Mouse (Mus musculus): ENCODE results near the gene Pla2g7. TPM values are rescaled to one million over a fixed set of nuclear protein-coding genes. Genes with fewer than 3 reads are reported as not detected.
A peak's percentile ranks its signal among the peaks of the same experiment; 100 is the strongest.

Pla2g7 gene
- total and polyA plus RNA-seq, 2 experiments: 0.50 to 2.1 TPM

DNA sequence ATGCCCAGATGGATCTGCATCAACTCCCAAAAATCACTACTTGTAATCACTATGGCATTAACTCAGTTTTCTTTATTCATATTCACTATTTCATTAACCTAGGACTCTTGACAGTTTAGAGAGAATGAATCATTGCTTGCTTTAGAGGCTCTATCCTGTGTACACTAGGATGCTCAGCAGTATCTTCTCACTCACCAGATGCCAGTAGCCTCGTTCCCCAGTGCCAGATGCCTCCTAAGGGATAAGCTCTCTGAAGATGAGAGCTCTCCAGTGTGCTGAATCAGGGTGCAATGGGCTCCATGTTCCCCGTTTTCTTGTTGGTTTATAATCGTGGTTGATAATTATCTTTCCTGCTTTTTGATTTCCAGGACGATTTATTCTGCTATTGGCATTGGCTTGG, 30.8 kb downstream of the Pla2g7 start:
- no peak overlapping the region for H3K27ac ChIP-seq (replicated peaks; ENCODE audit: insufficient read depth, low read depth, low read length)
- WGBS: 62% methylated on average over 4 of the region's 4 CpGs
- no peaks in the 10 kb centered on the region for H3K36me3 ChIP-seq (ENCODE audit: control insufficient read depth, insufficient read depth, low read length)
- no peaks in the 10 kb centered on the region for H3K79me2 ChIP-seq (ENCODE audit: control insufficient read depth, insufficient read depth, low read length)
- no peaks in the 10 kb centered on the region for H3K4me1 ChIP-seq (ENCODE audit: control insufficient read depth, insufficient read depth, low read length)
- no peak overlapping the region for H3K9ac ChIP-seq (ENCODE audit: low read depth, low read length)
- no peaks in the 10 kb centered on the region for H3K27me3 ChIP-seq (ENCODE audit: control insufficient read depth, insufficient read depth, low read length)
- DNase-seq (ENCODE audit: extremely low read depth, low read depth, low spot score): no peak
- TF ChIP-seq CTCF (IDR thresholded peaks at IDR 0.05; ENCODE audit: low read depth, low read length) (no peak), POLR2A (IDR thresholded peaks at IDR 0.05; ENCODE audit: extremely low read depth, insufficient read depth, low read length) (no peak)
- no peak overlapping the region for H3K4me3 ChIP-seq (ENCODE audit: insufficient read depth, low read depth, low read length)

DNA sequence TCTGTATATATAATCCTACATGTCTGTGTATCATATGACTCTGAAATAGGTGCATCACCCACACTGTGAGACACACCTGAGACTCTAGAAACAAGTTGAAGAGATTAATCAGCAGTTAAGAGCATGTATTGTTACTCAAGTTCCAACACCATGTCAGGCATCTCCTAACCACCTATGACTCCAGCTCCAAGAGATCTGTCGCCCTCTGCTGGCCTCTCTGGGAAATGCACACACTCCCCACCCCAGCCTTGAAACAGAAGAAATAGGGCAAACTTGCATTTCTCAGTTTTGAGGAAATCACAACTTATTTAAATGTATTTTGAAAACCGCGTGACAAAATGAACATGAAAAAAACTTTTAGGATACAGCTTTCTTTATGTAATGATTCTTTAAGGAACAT, 38.8 kb downstream of the Pla2g7 start:
- no peaks in the 10 kb centered on the region for H3K4me1 ChIP-seq (ENCODE audit: control insufficient read depth, insufficient read depth, low read length)
- DNase-seq (ENCODE audit: extremely low read depth, low read depth, low spot score): peak; percentile 40
- no peaks in the 10 kb centered on the region for H3K27me3 ChIP-seq (ENCODE audit: control insufficient read depth, insufficient read depth, low read length)
- no peak overlapping the region for H3K27ac ChIP-seq (replicated peaks; ENCODE audit: insufficient read depth, low read depth, low read length)
- no peaks in the 10 kb centered on the region for H3K79me2 ChIP-seq (ENCODE audit: control insufficient read depth, insufficient read depth, low read length)
- no peak overlapping the region for H3K9ac ChIP-seq (ENCODE audit: low read depth, low read length)
- TF ChIP-seq POLR2A (IDR thresholded peaks at IDR 0.05; ENCODE audit: extremely low read depth, insufficient read depth, low read length) (no peak), CTCF (IDR thresholded peaks at IDR 0.05; ENCODE audit: low read depth, low read length) (peak; percentile 94)
- 10% methylated on average over 3 of the region's 3 CpGs for WGBS
- no peak overlapping the region for H3K4me3 ChIP-seq (ENCODE audit: insufficient read depth, low read depth, low read length)
- no peaks in the 10 kb centered on the region for H3K36me3 ChIP-seq (ENCODE audit: control insufficient read depth, insufficient read depth, low read length)

DNA sequence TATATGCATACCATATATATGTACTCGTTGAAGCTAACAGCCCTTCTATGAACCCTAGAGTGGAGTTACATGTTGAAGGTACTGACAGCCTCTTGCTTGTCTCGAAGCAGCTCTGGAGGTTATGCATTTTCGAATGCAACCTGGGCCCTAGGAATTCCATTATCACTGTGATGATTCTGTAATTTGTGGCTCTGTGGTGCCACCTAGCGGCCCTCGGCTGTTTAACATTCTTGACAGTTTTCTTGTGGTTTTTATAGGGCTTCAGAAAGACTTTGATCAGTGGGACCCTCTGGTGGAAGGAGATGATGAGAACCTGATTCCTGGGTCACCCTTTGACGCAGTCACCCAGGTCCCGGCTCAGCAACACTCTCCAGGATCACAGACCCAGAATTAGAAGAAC, 43.7 kb downstream of the Pla2g7 start:
- Histone ChIP-seq H3K27ac (replicated peaks; ENCODE audit: insufficient read depth, low read depth, low read length) (no peak overlapping the region), H3K79me2 (ENCODE audit: control insufficient read depth, insufficient read depth, low read length) (no peaks in the 10 kb centered on the region), H3K4me1 (ENCODE audit: control insufficient read depth, insufficient read depth, low read length) (no peaks in the 10 kb centered on the region), H3K27me3 (ENCODE audit: control insufficient read depth, insufficient read depth, low read length) (no peaks in the 10 kb centered on the region), H3K9ac (ENCODE audit: low read depth, low read length) (no peak overlapping the region), H3K36me3 (ENCODE audit: control insufficient read depth, insufficient read depth, low read length) (no peaks in the 10 kb centered on the region), H3K4me3 (ENCODE audit: insufficient read depth, low read depth, low read length) (no peak overlapping the region)
- TF ChIP-seq CTCF (IDR thresholded peaks at IDR 0.05; ENCODE audit: low read depth, low read length) (peak; percentile 69; the same call in 1 of the 2 replicates), POLR2A (IDR thresholded peaks at IDR 0.05; ENCODE audit: extremely low read depth, insufficient read depth, low read length) (no peak)
- 19% methylated on average over 7 of the region's 7 CpGs for WGBS
- no peak for DNase-seq (ENCODE audit: extremely low read depth, low read depth, low spot score)

DNA sequence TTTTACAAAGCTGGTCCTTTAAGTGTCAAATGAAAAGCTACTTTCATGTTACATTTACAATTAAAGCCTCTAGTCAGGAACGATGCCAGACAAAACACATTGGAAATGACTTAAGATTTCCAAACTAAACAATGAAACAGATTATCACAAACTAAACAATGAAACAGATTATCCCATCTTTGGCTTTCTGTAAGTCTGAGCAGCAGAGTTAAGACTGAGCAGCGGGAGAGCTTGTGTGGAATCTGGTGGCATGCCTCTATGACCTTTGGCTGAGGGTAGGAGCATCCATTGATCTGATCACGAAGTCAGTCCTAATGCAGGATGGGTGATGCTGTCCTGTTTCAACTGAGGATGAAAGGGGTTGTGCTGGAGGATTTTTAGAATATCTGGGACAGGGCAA, 44.3 kb downstream of the Pla2g7 start:
- H3K27me3 ChIP-seq (ENCODE audit: control insufficient read depth, insufficient read depth, low read length): no peaks in the 10 kb centered on the region
- H3K36me3 ChIP-seq (ENCODE audit: control insufficient read depth, insufficient read depth, low read length): no peaks in the 10 kb centered on the region
- H3K27ac ChIP-seq (replicated peaks; ENCODE audit: insufficient read depth, low read depth, low read length): no peak overlapping the region
- WGBS: 44% methylated on average over 3 of the region's 3 CpGs
- H3K4me1 ChIP-seq (ENCODE audit: control insufficient read depth, insufficient read depth, low read length): no peaks in the 10 kb centered on the region
- H3K4me3 ChIP-seq (ENCODE audit: insufficient read depth, low read depth, low read length): no peak overlapping the region
- H3K79me2 ChIP-seq (ENCODE audit: control insufficient read depth, insufficient read depth, low read length): no peaks in the 10 kb centered on the region
- TF ChIP-seq POLR2A (IDR thresholded peaks at IDR 0.05; ENCODE audit: extremely low read depth, insufficient read depth, low read length): no peak
- no peak for TF ChIP-seq CTCF (IDR thresholded peaks at IDR 0.05; ENCODE audit: low read depth, low read length)
- DNase-seq (ENCODE audit: extremely low read depth, low read depth, low spot score): no peak
- H3K9ac ChIP-seq (ENCODE audit: low read depth, low read length): no peak overlapping the region

DNA sequence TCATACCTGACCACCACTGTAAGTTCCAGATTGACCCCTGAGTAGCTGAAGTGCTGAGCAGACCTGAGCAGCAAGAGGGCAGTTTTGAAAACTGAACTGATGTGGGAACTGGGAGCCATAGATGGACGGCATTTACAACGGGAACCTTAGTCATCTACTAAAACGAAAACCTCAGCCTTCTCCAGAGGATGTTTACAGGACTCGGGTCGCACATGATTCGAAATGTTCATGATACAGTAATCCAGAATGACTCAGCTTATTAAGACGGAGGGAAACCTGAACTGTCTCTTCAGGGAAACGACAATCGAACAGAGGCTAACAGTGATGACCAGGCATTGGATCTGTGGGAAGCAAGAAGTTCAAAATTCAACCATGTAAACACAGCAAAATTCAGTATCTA, 51.3 kb downstream of the Pla2g7 start:
- WGBS: 84% methylated on average over 9 of the region's 9 CpGs
- H3K79me2 ChIP-seq (ENCODE audit: control insufficient read depth, insufficient read depth, low read length): no peaks in the 10 kb centered on the region
- no peaks in the 10 kb centered on the region for H3K36me3 ChIP-seq (ENCODE audit: control insufficient read depth, insufficient read depth, low read length)
- no peak for DNase-seq (ENCODE audit: extremely low read depth, low read depth, low spot score)
- TF ChIP-seq POLR2A (IDR thresholded peaks at IDR 0.05; ENCODE audit: extremely low read depth, insufficient read depth, low read length): no peak
- no peak overlapping the region for H3K27ac ChIP-seq (replicated peaks; ENCODE audit: insufficient read depth, low read depth, low read length)
- no peaks in the 10 kb centered on the region for H3K4me1 ChIP-seq (ENCODE audit: control insufficient read depth, insufficient read depth, low read length)
- H3K27me3 ChIP-seq (ENCODE audit: control insufficient read depth, insufficient read depth, low read length): no peaks in the 10 kb centered on the region
- no peak overlapping the region for H3K4me3 ChIP-seq (ENCODE audit: insufficient read depth, low read depth, low read length)
- H3K9ac ChIP-seq (ENCODE audit: low read depth, low read length): no peak overlapping the region

DNA sequence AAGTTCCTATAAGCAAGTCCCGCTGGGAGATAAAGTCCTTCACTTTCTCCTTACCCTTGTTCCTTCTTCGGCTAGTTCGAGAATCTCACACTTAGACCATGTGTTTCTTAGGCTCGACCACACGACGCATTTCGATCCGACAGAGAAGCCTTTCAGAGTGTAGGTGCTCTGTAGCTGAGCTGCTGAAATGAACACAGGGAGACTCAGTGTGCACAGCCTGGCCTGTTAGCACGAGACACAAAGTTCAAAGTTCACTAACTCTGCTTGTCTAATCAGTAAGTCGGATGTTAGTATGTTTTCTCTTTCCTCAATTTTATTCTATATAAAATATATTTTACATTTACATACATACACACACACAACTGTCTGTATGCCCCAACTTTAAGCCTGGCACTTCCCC, 54.2 kb downstream of the Pla2g7 start:
- no peak overlapping the region for H3K9ac ChIP-seq (ENCODE audit: low read depth, low read length)
- peak; percentile 5 for DNase-seq (ENCODE audit: extremely low read depth, low read depth, low spot score)
- no peak overlapping the region for H3K27ac ChIP-seq (replicated peaks; ENCODE audit: insufficient read depth, low read depth, low read length)
- H3K36me3 ChIP-seq (ENCODE audit: control insufficient read depth, insufficient read depth, low read length): no peaks in the 10 kb centered on the region
- no peak overlapping the region for H3K4me3 ChIP-seq (ENCODE audit: insufficient read depth, low read depth, low read length)
- TF ChIP-seq CTCF (IDR thresholded peaks at IDR 0.05; ENCODE audit: low read depth, low read length): no peak
- TF ChIP-seq POLR2A (IDR thresholded peaks at IDR 0.05; ENCODE audit: extremely low read depth, insufficient read depth, low read length): no peak
- WGBS: 69% methylated on average over 10 of the region's 10 CpGs
- H3K27me3 ChIP-seq (ENCODE audit: control insufficient read depth, insufficient read depth, low read length): no peaks in the 10 kb centered on the region; the same call in 1 of the 2 replicates
- H3K4me1 ChIP-seq (ENCODE audit: control insufficient read depth, insufficient read depth, low read length): no peaks in the 10 kb centered on the region
- H3K79me2 ChIP-seq (ENCODE audit: control insufficient read depth, insufficient read depth, low read length): no peaks in the 10 kb centered on the region
